Comparison of ENCODE assay signal across 11 mouse cellular contexts in genomic region chr11:32002670-32003072, GRCm38 (mm10). TPM values are rescaled to one million over a fixed set of nuclear protein-coding genes. Genes with fewer than 3 reads are reported as not detected.
DNase-seq lines count a peak whose midpoint lies in the region; ATAC-seq and TF ChIP-seq lines count a peak whose summit lies in the region.
"Had no signal": no experiment of that assay in that cellular context is flagged by ENCODE, and none has a peak within 500 bp of the region (broad histone marks: within the 10 kb centered on the region; RNA-seq: fewer than 3 reads in every experiment).

No protein-coding gene starts in this region.

- H3K4me1 ChIP-seq in forebrain, embryonic 11.5 days (replicated peaks; ENCODE audit: control insufficient read depth, insufficient read depth, low read length), result peaks cover 19% of the 10 kb centered on the region

- no peaks in the 10 kb centered on the region for H3K27me3 ChIP-seq in forebrain, embryonic 11.5 days (ENCODE audit: control insufficient read depth, insufficient read depth, low read length)

- H3K4me3 ChIP-seq in forebrain, embryonic 11.5 days (ENCODE audit: low read depth, low read length), result peak overlapping the region; percentile 30
- no peak overlapping the region for H3K4me3 ChIP-seq in gastrocnemius, adult 2 months

- H3K4me2 ChIP-seq in forebrain, embryonic 11.5 days (ENCODE audit: low read depth, low read length, severe bottlenecking), result peak overlapping the region; percentile 52

- intact Hi-C loops in gastrocnemius, adult 2 months (cut with DNase I), result loop anchor here (5.0 kb wide), 1 partner anchor 130 kb away; no protein-coding TSS in a partner anchor
- intact Hi-C loops in heart, postnatal 14 days (cut with DNase I), result loop anchor here (10.0 kb wide), 1 partner anchor 132 kb away; no protein-coding TSS in a partner anchor

- H3K27ac ChIP-seq in forebrain, embryonic 11.5 days (ENCODE audit: low read depth, low read length), result peak overlapping the region; percentile 25; the same call in 1 of the 2 replicates
- no peak overlapping the region for H3K27ac ChIP-seq in gastrocnemius, adult 2 months

- peak overlapping the region; percentile 58 for H3K9ac ChIP-seq in forebrain, embryonic 11.5 days (ENCODE audit: low read length)

- H3K36me3 ChIP-seq in forebrain, embryonic 11.5 days (ENCODE audit: control insufficient read depth, insufficient read depth, low read length), result peaks cover 2% of the 10 kb centered on the region; the same call in 1 of the 2 replicates

- WGBS in forebrain, embryonic 11.5 days, result 2% methylated on average over 5 of the region's 5 CpGs

- DNase-seq in cerebellum, postnatal 14 days, result peak; percentile 29 to 54
- no peak for DNase-seq in cerebellum, adult 11 months
- peak; percentile 44 for DNase-seq in CD4-positive, CD25-positive, alpha-beta regulatory T cell, adult 2 months (ENCODE audit: low read depth, low spot score)
- peak; percentile 55 for DNase-seq in forebrain, embryonic 11.5 days (ENCODE audit: low spot score)
- DNase-seq in mesoderm, embryonic 11.5 days (ENCODE audit: low read depth, low spot score), result peak; percentile 45
- DNase-seq in yolk sac, embryonic 10.5 days (ENCODE audit: low spot score), result no peak
- no peak for DNase-seq in gastrocnemius, adult 2 months
- DNase-seq in heart, postnatal 14 days, result no peak
- DNase-seq: adrenal gland, adult 2 months had no signal

- TF ChIP-seq CTCF in gastrocnemius, adult 2 months (IDR thresholded peaks at IDR 0.05), result no peak

- peaks cover 7% of the 10 kb centered on the region; the same call in 1 of the 2 replicates for H3K9me3 ChIP-seq in forebrain, embryonic 11.5 days (ENCODE audit: control insufficient read depth, low read length)

- ATAC-seq in forebrain, embryonic 11.5 days (replicated peaks; ENCODE audit: low FRiP score), result peak; percentile 74

RNA-seq across cellular contexts. Expression of gene Nsg2, which starts 2.4 kb away (rescaled TPM):
- polyA plus RNA-seq in forebrain, embryonic 11.5 days (2014; fragmentation: Nextera tagmentation; extraction: Ambion mirVana), result 24.9 and 27.1 TPM in 2 replicates
- total RNA-seq in gastrocnemius, adult 2 months (2021), result not detected
- total RNA-seq in heart, postnatal 14 days (2021), result 1 to 10 TPM; 1.2 to 8.5 TPM

RNA-seq across cellular contexts. Expression of gene 4930524B15Rik, which starts 37.3 kb away (rescaled TPM):
- 0.09 and 0.17 TPM in 2 replicates for polyA plus RNA-seq in forebrain, embryonic 11.5 days (2014; fragmentation: Nextera tagmentation; extraction: Ambion mirVana)
- not detected for total RNA-seq in gastrocnemius, adult 2 months (2021)
- total RNA-seq in heart, postnatal 14 days (2021), result not detected
- total RNA-seq: adrenal gland, adult 2 months had no signal
- polyA plus RNA-seq: adrenal gland, adult 2 months; intestine, embryonic 14.5 days; lung, embryonic 16.5 days had no signal

Comparison
In these comparisons a context has a peak if more than half of its experiments do, and no peak if none do; other contexts are left out.
1. DNase-seq: peak in cerebellum, postnatal 14 days (2 of 2), CD4-positive, CD25-positive, alpha-beta regulatory T cell, adult 2 months (single experiment), forebrain, embryonic 11.5 days (single experiment) and mesoderm, embryonic 11.5 days (single experiment); none in cerebellum, adult 11 months (single experiment), yolk sac, embryonic 10.5 days (single experiment), gastrocnemius, adult 2 months (single experiment) and heart, postnatal 14 days (0 of 2).